In genomic region chr6:125192841-125193240, GRCm38 (mm10) we compare ENCODE assay signal across 9 mouse cellular contexts. TPM values are rescaled to one million over a fixed set of nuclear protein-coding genes. Genes with fewer than 3 reads are reported as not detected.
DNase-seq lines count a peak whose midpoint lies in the region; ATAC-seq and TF ChIP-seq lines count a peak whose summit lies in the region.
"Had no signal": no experiment of that assay in that cellular context is flagged by ENCODE, and none has a peak within 500 bp of the region (broad histone marks: within the 10 kb centered on the region; RNA-seq: fewer than 3 reads in every experiment).

No protein-coding gene starts in this region.

- H3K4me3 ChIP-seq in lung, postnatal 0 days (ENCODE audit: low read depth, low read length) = peak overlapping the region; percentile 84
- peak overlapping the region; percentile 60 for H3K4me3 ChIP-seq in embryonic facial prominence, embryonic 13.5 days
- H3K4me3 ChIP-seq in intestine, postnatal 0 days (ENCODE audit: low read depth, low read length) = peak overlapping the region; percentile 71
- peak overlapping the region; percentile 91 for H3K4me3 ChIP-seq in olfactory bulb, adult 2 months (ENCODE audit: insufficient read depth, low read depth, low read length)

- peak overlapping the region; percentile 74 for H3K4me2 ChIP-seq in lung, postnatal 0 days (replicated peaks; ENCODE audit: low read depth, low read length)
- H3K4me2 ChIP-seq in embryonic facial prominence, embryonic 13.5 days = peak overlapping the region; percentile 84
- peak overlapping the region; percentile 73 for H3K4me2 ChIP-seq in intestine, postnatal 0 days (replicated peaks; ENCODE audit: low read depth)

- no peaks in the 10 kb centered on the region for H3K9me3 ChIP-seq in lung, postnatal 0 days (ENCODE audit: low read length)
- H3K9me3 ChIP-seq in embryonic facial prominence, embryonic 13.5 days = no peaks in the 10 kb centered on the region
- H3K9me3 ChIP-seq in intestine, postnatal 0 days (ENCODE audit: control insufficient read depth) = no peaks in the 10 kb centered on the region

- TF ChIP-seq EP300 in lung, postnatal 0 days (IDR thresholded peaks at IDR 0.05) = no peak

- TF ChIP-seq POLR2A in olfactory bulb, adult 2 months (IDR thresholded peaks at IDR 0.05; ENCODE audit: insufficient read depth, low read depth, low read length) = no peak

- 23% methylated on average over 5 of the region's 5 CpGs for WGBS in lung, postnatal 0 days
- 40% methylated on average over 5 of the region's 5 CpGs for WGBS in embryonic facial prominence, embryonic 13.5 days
- 29% methylated on average over 5 of the region's 5 CpGs for WGBS in intestine, postnatal 0 days
- 43% methylated on average over 5 of the region's 5 CpGs for WGBS in olfactory bulb, adult 2 months

- peaks cover 6% of the 10 kb centered on the region; the same call in 1 of the 2 replicates for H3K4me1 ChIP-seq in lung, postnatal 0 days (ENCODE audit: insufficient read depth, low read depth, low read length)
- H3K4me1 ChIP-seq in embryonic facial prominence, embryonic 13.5 days = peaks cover 21% of the 10 kb centered on the region
- H3K4me1 ChIP-seq in intestine, postnatal 0 days (replicated peaks; ENCODE audit: control insufficient read depth, insufficient read depth, low read length) = no peaks in the 10 kb centered on the region
- peaks cover 5% of the 10 kb centered on the region; the same call in 1 of the 2 replicates for H3K4me1 ChIP-seq in olfactory bulb, adult 2 months (ENCODE audit: control insufficient read depth, insufficient read depth, low read length)

- H3K27me3 ChIP-seq in lung, postnatal 0 days (replicated peaks; ENCODE audit: insufficient read depth, low read length) = no peaks in the 10 kb centered on the region
- no peaks in the 10 kb centered on the region for H3K27me3 ChIP-seq in embryonic facial prominence, embryonic 13.5 days
- no peaks in the 10 kb centered on the region for H3K27me3 ChIP-seq in intestine, postnatal 0 days (replicated peaks; ENCODE audit: control insufficient read depth, insufficient read depth, low read length)

- DNase-seq in lung, postnatal 0 days (ENCODE audit: low spot score) = no peak
- DNase-seq in lung, postnatal 25 days (ENCODE audit: low spot score) = no peak
- DNase-seq in urinary bladder, postnatal 14 days (ENCODE audit: low spot score) = no peak
- DNase-seq in right cerebral cortex, postnatal 36 days (ENCODE audit: low spot score in 2 of 2) = no peak
- DNase-seq: cerebellum, postnatal 14 days had no signal

- no peaks in the 10 kb centered on the region for H3K36me3 ChIP-seq in lung, postnatal 0 days (ENCODE audit: insufficient read depth, low read length)
- peaks cover 43% of the 10 kb centered on the region for H3K36me3 ChIP-seq in embryonic facial prominence, embryonic 13.5 days
- peaks cover 18% of the 10 kb centered on the region for H3K36me3 ChIP-seq in intestine, postnatal 0 days (ENCODE audit: control insufficient read depth, insufficient read depth)

- no peak for TF ChIP-seq CTCF in lung, postnatal 0 days (IDR thresholded peaks at IDR 0.05)
- no peak for TF ChIP-seq CTCF in intestine, postnatal 0 days (IDR thresholded peaks at IDR 0.05; ENCODE audit: low read depth)
- no peak for TF ChIP-seq CTCF in olfactory bulb, adult 2 months (IDR thresholded peaks at IDR 0.05; ENCODE audit: insufficient read depth, low read depth, low read length)

- H3K27ac ChIP-seq in lung, postnatal 0 days (ENCODE audit: low read length) = peak overlapping the region; percentile 98
- peak overlapping the region; percentile 100; the same call in 1 of the 2 replicates for H3K27ac ChIP-seq in embryonic facial prominence, embryonic 13.5 days
- peak overlapping the region; percentile 95 for H3K27ac ChIP-seq in intestine, postnatal 0 days (ENCODE audit: low read depth, low read length)
- H3K27ac ChIP-seq in olfactory bulb, adult 2 months (ENCODE audit: insufficient read depth, low read depth, low read length) = no peak overlapping the region

- ATAC-seq in lung, postnatal 0 days = no peak
- ATAC-seq in embryonic facial prominence, embryonic 13.5 days (ENCODE audit: insufficient number of reproducible peaks, insufficient read depth, low FRiP score, low TSS enrichment, low read depth) = no peak
- no peak for ATAC-seq in intestine, postnatal 0 days
- ATAC-seq in monocyte, adult 5-6 weeks (replicated peaks; ENCODE audit: insufficient number of reproducible peaks, low FRiP score, low TSS enrichment, poor library complexity, severe bottlenecking) = no peak

- H3K9ac ChIP-seq in lung, postnatal 0 days (replicated peaks; ENCODE audit: low read depth) = peak overlapping the region; percentile 64
- peak overlapping the region; percentile 86 for H3K9ac ChIP-seq in embryonic facial prominence, embryonic 13.5 days
- peak overlapping the region; percentile 81 for H3K9ac ChIP-seq in intestine, postnatal 0 days (ENCODE audit: low read depth, low read length)

RNA-seq across cellular contexts. Expression of gene Mrpl51, which starts 1.2 kb away (rescaled TPM):
- 151 and 154 TPM in 2 replicates for polyA plus RNA-seq in lung, postnatal 0 days (2015; fragmentation: Nextera tagmentation; extraction: Ambion mirVana)
- polyA plus RNA-seq in embryonic facial prominence, embryonic 13.5 days (2015; fragmentation: Nextera tagmentation; extraction: Ambion mirVana) = 216 and 218 TPM in 2 replicates
- 270 and 282 TPM in 2 replicates for polyA plus RNA-seq in intestine, postnatal 0 days (2015; fragmentation: Nextera tagmentation; extraction: Ambion mirVana)
- not detected in 2 replicates for polyA plus RNA-seq in olfactory bulb, adult 2 months (2012; ENCODE audit: insufficient read depth, insufficient read length, low replicate concordance, missing spikeins)
- total RNA-seq in monocyte, adult 5-6 weeks (2017) = 20.1 to 33.9 TPM (median 25.9 TPM) in 3 replicates

RNA-seq across cellular contexts. Expression of gene Ncapd2, which starts 1.3 kb away (rescaled TPM):
- 5.9 and 7.9 TPM in 2 replicates for polyA plus RNA-seq in lung, postnatal 0 days (2015; fragmentation: Nextera tagmentation; extraction: Ambion mirVana)
- polyA plus RNA-seq in embryonic facial prominence, embryonic 13.5 days (2015; fragmentation: Nextera tagmentation; extraction: Ambion mirVana) = 150 and 163 TPM in 2 replicates
- polyA plus RNA-seq in intestine, postnatal 0 days (2015; fragmentation: Nextera tagmentation; extraction: Ambion mirVana) = 17.9 and 19.0 TPM in 2 replicates
- polyA plus RNA-seq in olfactory bulb, adult 2 months (2012; ENCODE audit: insufficient read depth, insufficient read length, low replicate concordance, missing spikeins) = not detected in 2 replicates
- 17.6 to 79.8 TPM (median 33.5 TPM) in 3 replicates for total RNA-seq in monocyte, adult 5-6 weeks (2017)

RNA-seq across cellular contexts. Expression of gene Vamp1, which starts 22.5 kb away (rescaled TPM):
- 3.0 and 3.5 TPM in 2 replicates for polyA plus RNA-seq in lung, postnatal 0 days (2015; fragmentation: Nextera tagmentation; extraction: Ambion mirVana)
- 4.3 and 4.4 TPM in 2 replicates for polyA plus RNA-seq in embryonic facial prominence, embryonic 13.5 days (2015; fragmentation: Nextera tagmentation; extraction: Ambion mirVana)
- polyA plus RNA-seq in intestine, postnatal 0 days (2015; fragmentation: Nextera tagmentation; extraction: Ambion mirVana) = 2.7 and 3.4 TPM in 2 replicates
- polyA plus RNA-seq in olfactory bulb, adult 2 months (2012; ENCODE audit: insufficient read depth, insufficient read length, low replicate concordance, missing spikeins) = 312 and 918 TPM in 2 replicates
- 12.8 to 29.3 TPM (median 15.5 TPM) in 3 replicates for total RNA-seq in monocyte, adult 5-6 weeks (2017)

RNA-seq across cellular contexts. Expression of gene Gapdh, which starts 26.6 kb away (rescaled TPM):
- polyA plus RNA-seq in lung, postnatal 0 days (2015; fragmentation: Nextera tagmentation; extraction: Ambion mirVana) = 381 and 429 TPM in 2 replicates
- 1,482 and 1,867 TPM in 2 replicates for polyA plus RNA-seq in embryonic facial prominence, embryonic 13.5 days (2015; fragmentation: Nextera tagmentation; extraction: Ambion mirVana)
- 1,338 and 1,629 TPM in 2 replicates for polyA plus RNA-seq in intestine, postnatal 0 days (2015; fragmentation: Nextera tagmentation; extraction: Ambion mirVana)
- 844 TPM in 1 of 2 replicates, not detected in the other for polyA plus RNA-seq in olfactory bulb, adult 2 months (2012; ENCODE audit: insufficient read depth, insufficient read length, low replicate concordance, missing spikeins)
- 353 to 432 TPM (median 359 TPM) in 3 replicates for total RNA-seq in monocyte, adult 5-6 weeks (2017)

RNA-seq across cellular contexts. Expression of gene Tapbpl, which starts 38.8 kb away (rescaled TPM):
- polyA plus RNA-seq in lung, postnatal 0 days (2015; fragmentation: Nextera tagmentation; extraction: Ambion mirVana) = 14.2 and 16.9 TPM in 2 replicates
- 2.8 and 3.5 TPM in 2 replicates for polyA plus RNA-seq in embryonic facial prominence, embryonic 13.5 days (2015; fragmentation: Nextera tagmentation; extraction: Ambion mirVana)
- 25.9 and 26.7 TPM in 2 replicates for polyA plus RNA-seq in intestine, postnatal 0 days (2015; fragmentation: Nextera tagmentation; extraction: Ambion mirVana)
- polyA plus RNA-seq in olfactory bulb, adult 2 months (2012; ENCODE audit: insufficient read depth, insufficient read length, low replicate concordance, missing spikeins) = not detected in 2 replicates
- total RNA-seq in monocyte, adult 5-6 weeks (2017) = 32.5 to 50.2 TPM (median 35.0 TPM) in 3 replicates

Comparison
In these comparisons a context has a peak if more than half of its experiments do, and no peak if none do; other contexts are left out.
1. RNA of gene Mrpl51, which starts 1.2 kb away (polyA plus RNA-seq): 270 to 282 TPM in intestine, postnatal 0 days, 216 to 218 TPM in embryonic facial prominence, embryonic 13.5 days and 151 to 154 TPM in lung, postnatal 0 days; not detected in olfactory bulb, adult 2 months; every median in the first group is over 100 times any median in the second.
2. RNA of gene Vamp1, which starts 22.5 kb away (polyA plus RNA-seq): 312 to 918 TPM in olfactory bulb, adult 2 months; 4.3 to 4.4 TPM in embryonic facial prominence, embryonic 13.5 days, 3.0 to 3.5 TPM in lung, postnatal 0 days and 2.7 to 3.4 TPM in intestine, postnatal 0 days; every median in the first group is over 10 times any median in the second.
3. Peak in every context shown above with its lines, with median percentiles within 50 percentile points of each other: H3K4me2 ChIP-seq, H3K4me3 ChIP-seq and H3K9ac ChIP-seq.